Mouse (Mus musculus): ENCODE data around the gene Thap8.

DNA sequence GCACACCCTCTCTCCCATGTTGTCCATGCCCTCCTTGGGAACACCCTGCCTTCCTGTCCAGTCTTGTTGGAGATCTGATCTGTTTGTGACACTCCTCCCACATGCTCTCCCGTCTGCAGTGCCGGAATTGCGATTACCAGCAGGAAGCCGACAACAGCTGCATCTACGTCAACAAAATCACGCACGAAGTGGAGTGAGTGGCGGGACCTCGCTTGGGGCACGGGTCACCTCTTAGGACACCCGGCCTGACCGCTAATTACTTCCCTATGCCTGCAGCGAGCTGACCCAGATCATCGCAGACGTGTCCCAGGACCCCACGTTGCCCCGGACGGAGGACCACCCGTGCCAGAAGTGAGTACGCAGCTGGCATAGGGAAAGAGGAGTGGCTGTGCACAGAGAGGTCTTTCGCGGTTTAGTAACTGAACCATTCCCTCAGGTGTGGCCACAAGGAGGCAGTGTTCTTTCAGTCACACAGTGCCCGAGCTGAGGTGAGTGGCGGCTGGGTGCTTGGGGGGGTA is 47.2 kb upstream of the Thap8 start:
- no peak for TF ChIP-seq TAL1 (IDR thresholded peaks at IDR 0.05; ENCODE audit: low read length)
- TF ChIP-seq GATA1 (IDR thresholded peaks at IDR 0.05; ENCODE audit: low read length) = no peak
